Mouse (Mus musculus) liver, embryonic 14.5 days (tissue): Measurements from ENCODE around the gene Cyp2w1.

Experiments used
- CTCF ChIP-seq: IDR thresholded peaks from 2 replicates; pipeline ENCODE4 v1.5.1; 2016; ENCODE audit warnings: antibody characterized with exemption, low read depth, control low read depth
- EP300 ChIP-seq: IDR thresholded peaks from 2 replicates; pipeline ENCODE4 v1.6.1; 2016; ENCODE audit warnings: antibody characterized with exemption, low read depth

- TF ChIP-seq CTCF (no peak), EP300 (no peak)
Observed at GRCm38 (mm10) chr5:139388195-139388570, 35.8 kb downstream of the Cyp2w1 start.
